Mouse (Mus musculus) embryonic fibroblast, embryonic 13.5 days (primary cell): Measurements from ENCODE around the gene Gatad1.

Experiments
- CTCF ChIP-seq: IDR thresholded peaks from 2 replicates; pipeline ENCODE4 v1.5.1; 2011; ENCODE audit warnings: mild to moderate bottlenecking, control low read depth, low read length, moderate library complexity, borderline replicate concordance; ENCODE audit not compliant: insufficient read depth
- POLR2A ChIP-seq: IDR thresholded peaks from 2 replicates; pipeline ENCODE4 v1.6.1; 2011; ENCODE audit warnings: low read depth, mild to moderate bottlenecking, control low read depth, low read length, moderate library complexity

DNA sequence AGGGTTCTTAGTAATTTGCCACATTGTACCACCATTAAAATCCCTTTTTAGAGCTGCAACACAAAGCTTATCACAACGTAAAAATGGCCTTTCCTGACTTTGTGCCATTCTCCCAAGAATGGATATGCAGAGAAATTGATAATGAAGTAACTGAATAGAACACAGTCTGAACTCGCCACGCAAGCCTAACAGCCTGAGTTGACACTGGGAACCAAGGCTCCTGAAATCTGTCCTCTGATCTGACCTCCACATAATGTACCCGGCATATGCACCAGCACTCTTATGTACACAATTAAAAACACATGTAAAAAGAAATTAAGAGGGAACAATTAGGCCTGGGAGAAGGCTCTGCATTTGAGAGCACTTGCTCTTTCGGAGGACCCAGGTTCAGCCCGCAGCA lies 11.7 kb downstream of the Gatad1 start:
- TF ChIP-seq CTCF (no peak), POLR2A (no peak)
